Mouse (Mus musculus): Measurements from ENCODE around the gene Ripor2. TPM values are rescaled to one million over a fixed set of nuclear protein-coding genes. Genes with fewer than 3 reads are reported as not detected.

The Ripor2 gene
- polyA plus RNA-seq, 1 experiment = 32.0 TPM

- TF ChIP-seq POLR2A (IDR thresholded peaks at IDR 0.05; ENCODE audit: borderline replicate concordance, extremely low read depth, insufficient read depth, insufficient read length, poor library complexity, severe bottlenecking) = 0 out of 2 replicates have a peak, but pooled peaks have one; percentile 14
- TF ChIP-seq CTCF (IDR thresholded peaks at IDR 0.05; ENCODE audit: borderline replicate concordance, extremely low read depth, insufficient read depth, insufficient read length) = no peak
- DNase-seq (ENCODE audit: low read depth) = peak; percentile 78
Measured at GRCm38 (mm10) chr13:24638371-24639214, 56.6 kb downstream of the Ripor2 start.

GRCm38 (mm10) chr13:24639215-24640165, 57.5 kb downstream of the Ripor2 start:
- TF ChIP-seq POLR2A (IDR thresholded peaks at IDR 0.05; ENCODE audit: borderline replicate concordance, extremely low read depth, insufficient read depth, insufficient read length, poor library complexity, severe bottlenecking) = no peak
- no peak for TF ChIP-seq CTCF (IDR thresholded peaks at IDR 0.05; ENCODE audit: borderline replicate concordance, extremely low read depth, insufficient read depth, insufficient read length)

DNA sequence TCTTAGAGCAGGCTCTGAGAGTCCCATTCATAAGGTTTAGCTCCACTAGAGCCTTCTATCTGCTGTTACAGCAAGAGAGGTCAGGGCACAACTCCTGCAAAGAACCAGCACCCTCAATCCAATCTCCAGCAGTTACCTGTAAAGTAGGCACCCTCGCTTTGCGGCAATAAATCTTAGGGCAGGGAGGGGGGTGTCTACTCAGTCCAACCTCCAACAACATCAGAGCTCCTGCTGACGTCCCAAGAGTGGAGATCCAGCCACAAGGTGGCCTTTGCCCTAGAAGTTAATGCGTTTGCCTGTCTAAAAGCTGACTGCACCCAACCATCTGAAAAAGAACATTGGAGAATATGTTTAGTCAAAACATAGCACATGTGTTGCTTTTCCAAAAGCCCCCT, 58.2 kb downstream of the Ripor2 start:
- DNase-seq (ENCODE audit: low read depth) = peak; percentile 22
- TF ChIP-seq POLR2A (IDR thresholded peaks at IDR 0.05; ENCODE audit: borderline replicate concordance, extremely low read depth, insufficient read depth, insufficient read length, poor library complexity, severe bottlenecking) = no peak
- no peak for TF ChIP-seq CTCF (IDR thresholded peaks at IDR 0.05; ENCODE audit: borderline replicate concordance, extremely low read depth, insufficient read depth, insufficient read length)

More at GRCm38 (mm10) chr13:24639215-24640165, 57.5 kb downstream of the Ripor2 start:
- DNase-seq (ENCODE audit: low read depth) = peak; percentile 74

DNA sequence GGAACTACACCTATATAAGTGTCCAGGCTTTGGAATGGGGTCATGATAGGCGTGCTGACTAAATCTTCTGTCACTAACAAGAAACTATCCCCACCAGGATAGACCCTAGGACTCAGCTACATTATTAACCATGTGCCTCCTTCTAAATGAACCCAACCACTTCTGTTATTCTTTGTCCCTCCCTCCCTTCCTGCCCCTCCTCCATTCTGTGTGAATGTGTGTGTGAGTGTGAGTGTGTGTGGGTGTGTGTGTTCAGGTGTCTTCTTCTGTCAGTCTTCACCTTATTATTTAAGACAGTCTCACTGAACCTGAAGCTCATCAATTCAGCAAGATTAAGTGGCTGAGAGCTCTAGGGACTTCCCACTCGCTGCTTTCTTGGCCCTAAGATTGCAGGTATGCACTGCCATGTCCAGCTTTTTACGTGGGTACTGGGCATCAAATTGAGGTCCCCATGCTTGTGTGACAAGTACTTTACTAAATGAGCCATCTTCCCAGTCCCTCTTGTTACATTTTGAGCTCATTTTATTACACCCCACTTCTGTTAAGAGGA, 58.9 kb downstream of the Ripor2 start:
- no peak for DNase-seq (ENCODE audit: low read depth)
- no peak for TF ChIP-seq POLR2A (IDR thresholded peaks at IDR 0.05; ENCODE audit: borderline replicate concordance, extremely low read depth, insufficient read depth, insufficient read length, poor library complexity, severe bottlenecking)
- no peak for TF ChIP-seq CTCF (IDR thresholded peaks at IDR 0.05; ENCODE audit: borderline replicate concordance, extremely low read depth, insufficient read depth, insufficient read length)

GRCm38 (mm10) chr13:24641491-24642430, 59.8 kb downstream of the Ripor2 start:
- DNase-seq (ENCODE audit: low read depth) = peak; percentile 42
- TF ChIP-seq CTCF (IDR thresholded peaks at IDR 0.05; ENCODE audit: borderline replicate concordance, extremely low read depth, insufficient read depth, insufficient read length) = no peak
- no peak for TF ChIP-seq POLR2A (IDR thresholded peaks at IDR 0.05; ENCODE audit: borderline replicate concordance, extremely low read depth, insufficient read depth, insufficient read length, poor library complexity, severe bottlenecking)

DNA sequence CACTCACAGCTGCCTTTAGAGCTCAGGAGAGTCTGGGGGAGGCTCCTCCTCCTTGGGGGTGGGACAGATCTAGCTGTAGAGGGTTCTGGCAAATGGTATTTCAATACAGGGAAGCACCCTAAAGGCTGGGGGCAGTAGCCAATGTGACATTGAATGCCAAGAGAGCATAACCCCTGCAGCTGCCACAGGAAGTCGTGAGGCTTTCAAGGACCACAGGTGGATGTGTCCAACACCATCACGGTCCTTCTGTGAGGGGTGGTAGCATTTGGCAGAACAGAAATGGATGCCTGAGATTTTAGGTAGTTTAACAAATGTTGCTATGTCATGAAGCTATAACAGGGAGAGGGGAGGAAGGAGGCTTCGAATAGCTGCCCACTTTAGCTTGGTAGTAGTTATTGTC, 63.2 kb downstream of the Ripor2 start:
- no peak for TF ChIP-seq POLR2A (IDR thresholded peaks at IDR 0.05; ENCODE audit: borderline replicate concordance, extremely low read depth, insufficient read depth, insufficient read length, poor library complexity, severe bottlenecking)
- TF ChIP-seq CTCF (IDR thresholded peaks at IDR 0.05; ENCODE audit: borderline replicate concordance, extremely low read depth, insufficient read depth, insufficient read length) = no peak
- DNase-seq (ENCODE audit: low read depth) = no peak

GRCm38 (mm10) chr13:24646324-24646723, 64.3 kb downstream of the Ripor2 start:
- no peak for DNase-seq (ENCODE audit: low read depth)
- TF ChIP-seq POLR2A (IDR thresholded peaks at IDR 0.05; ENCODE audit: borderline replicate concordance, extremely low read depth, insufficient read depth, insufficient read length, poor library complexity, severe bottlenecking) (no peak), CTCF (IDR thresholded peaks at IDR 0.05; ENCODE audit: borderline replicate concordance, extremely low read depth, insufficient read depth, insufficient read length) (no peak)

GRCm38 (mm10) chr13:24647444-24647843, 65.5 kb downstream of the Ripor2 start:
- TF ChIP-seq CTCF (IDR thresholded peaks at IDR 0.05; ENCODE audit: borderline replicate concordance, extremely low read depth, insufficient read depth, insufficient read length) (no peak), POLR2A (IDR thresholded peaks at IDR 0.05; ENCODE audit: borderline replicate concordance, extremely low read depth, insufficient read depth, insufficient read length, poor library complexity, severe bottlenecking) (no peak)
- no peak for DNase-seq (ENCODE audit: low read depth)

DNA sequence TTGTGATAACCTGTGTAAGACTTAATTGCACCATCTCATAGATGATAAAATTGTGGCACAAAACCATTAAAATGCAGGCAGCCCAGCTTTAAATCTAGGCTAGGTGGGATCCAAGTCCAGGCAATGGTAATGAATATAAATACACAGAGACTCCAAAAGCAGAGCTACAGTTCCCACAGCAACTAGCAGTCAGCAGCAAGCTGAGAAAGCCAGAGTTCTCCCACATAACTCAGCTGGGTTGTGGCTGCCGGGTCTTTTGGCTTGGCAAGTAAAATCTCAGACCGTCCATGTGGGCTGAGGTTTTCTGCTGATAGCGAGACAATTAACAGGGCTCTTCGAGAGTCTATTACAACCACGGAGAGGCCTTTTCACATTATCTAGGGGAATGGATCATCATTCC, 66.0 kb downstream of the Ripor2 start:
- no peak for TF ChIP-seq CTCF (IDR thresholded peaks at IDR 0.05; ENCODE audit: borderline replicate concordance, extremely low read depth, insufficient read depth, insufficient read length)
- TF ChIP-seq POLR2A (IDR thresholded peaks at IDR 0.05; ENCODE audit: borderline replicate concordance, extremely low read depth, insufficient read depth, insufficient read length, poor library complexity, severe bottlenecking) = no peak
- peak; percentile 43 for DNase-seq (ENCODE audit: low read depth)

GRCm38 (mm10) chr13:24648668-24649067, 66.7 kb downstream of the Ripor2 start:
- TF ChIP-seq POLR2A (IDR thresholded peaks at IDR 0.05; ENCODE audit: borderline replicate concordance, extremely low read depth, insufficient read depth, insufficient read length, poor library complexity, severe bottlenecking) = no peak
- no peak for TF ChIP-seq CTCF (IDR thresholded peaks at IDR 0.05; ENCODE audit: borderline replicate concordance, extremely low read depth, insufficient read depth, insufficient read length)

More at GRCm38 (mm10) chr13:24648668-24649067, 66.7 kb downstream of the Ripor2 start:
- peak; percentile 63 for DNase-seq (ENCODE audit: low read depth)
